Mouse (Mus musculus): ENCODE results near the gene Dapk1. TPM values are rescaled to one million over a fixed set of nuclear protein-coding genes. Genes with fewer than 3 reads are reported as not detected.

Gene Dapk1
- polyA plus RNA-seq, 1 experiment, result 37.7 TPM

- DNase-seq (ENCODE audit: low spot score), result no peak
Observed at GRCm38 (mm10) chr13:60737632-60738324, 136.0 kb downstream of the Dapk1 start.

GRCm38 (mm10) chr13:60738429-60738828 lies 136.7 kb downstream of the Dapk1 start:
- no peak for DNase-seq (ENCODE audit: low spot score)

- DNase-seq (ENCODE audit: low spot score), result no peak
Observed at GRCm38 (mm10) chr13:60740248-60740647, 138.5 kb downstream of the Dapk1 start.

GRCm38 (mm10) chr13:60742611-60743010 lies 140.9 kb downstream of the Dapk1 start:
- no peak for DNase-seq (ENCODE audit: low spot score)

GRCm38 (mm10) chr13:60743381-60744077 lies 141.8 kb downstream of the Dapk1 start:
- DNase-seq (ENCODE audit: low spot score), result no peak

GRCm38 (mm10) chr13:60744078-60744460 lies 142.3 kb downstream of the Dapk1 start:
- peak; percentile 76 for DNase-seq (ENCODE audit: low spot score)

GRCm38 (mm10) chr13:60744736-60745135 lies 143.0 kb downstream of the Dapk1 start:
- no peak for DNase-seq (ENCODE audit: low spot score)

GRCm38 (mm10) chr13:60745358-60745757 lies 143.6 kb downstream of the Dapk1 start:
- no peak for DNase-seq (ENCODE audit: low spot score)

- DNase-seq (ENCODE audit: low spot score), result no peak
Observed at GRCm38 (mm10) chr13:60746271-60746670, 144.5 kb downstream of the Dapk1 start.

GRCm38 (mm10) chr13:60747201-60747600 lies 145.5 kb downstream of the Dapk1 start:
- no peak for DNase-seq (ENCODE audit: low spot score)

GRCm38 (mm10) chr13:60748556-60748955 lies 146.8 kb downstream of the Dapk1 start:
- no peak for DNase-seq (ENCODE audit: low spot score)

- no peak for DNase-seq (ENCODE audit: low spot score)
Observed at GRCm38 (mm10) chr13:60750930-60751329, 149.2 kb downstream of the Dapk1 start.

GRCm38 (mm10) chr13:60753216-60753615 lies 151.5 kb downstream of the Dapk1 start:
- DNase-seq (ENCODE audit: low spot score), result no peak

- no peak for DNase-seq (ENCODE audit: low spot score)
Observed at GRCm38 (mm10) chr13:60755251-60755650, 153.5 kb downstream of the Dapk1 start.

- DNase-seq (ENCODE audit: low spot score), result no peak
Observed at GRCm38 (mm10) chr13:60757292-60757691, 155.5 kb downstream of the Dapk1 start.

GRCm38 (mm10) chr13:60759136-60759535 lies 157.4 kb downstream of the Dapk1 start:
- DNase-seq (ENCODE audit: low spot score), result no peak

GRCm38 (mm10) chr13:60760392-60760791 lies 158.6 kb downstream of the Dapk1 start:
- no peak for DNase-seq (ENCODE audit: low spot score)

GRCm38 (mm10) chr13:60761161-60761560 lies 159.4 kb downstream of the Dapk1 start:
- DNase-seq (ENCODE audit: low spot score), result no peak

- no peak for DNase-seq (ENCODE audit: low spot score)
Observed at GRCm38 (mm10) chr13:60780534-60780933, 178.8 kb downstream of the Dapk1 start.

GRCm38 (mm10) chr13:60783301-60783700 lies 181.6 kb downstream of the Dapk1 start:
- no peak for DNase-seq (ENCODE audit: low spot score)

- no peak for DNase-seq (ENCODE audit: low spot score)
Observed at GRCm38 (mm10) chr13:60786264-60786663, 184.5 kb downstream of the Dapk1 start, which contains the start of gene BC051665. TSS of gene BC051665 (minus strand) at chr13:60786364.

- DNase-seq (ENCODE audit: low spot score), result no peak
Observed at GRCm38 (mm10) chr13:60789466-60789865, 187.7 kb downstream of the Dapk1 start.

- no peak for DNase-seq (ENCODE audit: low spot score)
Observed at GRCm38 (mm10) chr13:60802749-60803148, 201.0 kb downstream of the Dapk1 start, which contains the start of gene Ctsll3. TSS of gene Ctsll3 (minus strand) at chr13:60802849.
